Mouse (Mus musculus) C2C12 (cell line): ENCODE measurements around the gene Nrxn3. TPM values are rescaled to one million over a fixed set of nuclear protein-coding genes. Genes with fewer than 3 reads are reported as not detected.

Source experiments
- H3K27me3 ChIP-seq: one replicate; pipeline ENCODE4 v1.6.1; 2011; ENCODE audit not compliant: control insufficient read depth, insufficient read depth, insufficient read length
- H3K36me3 ChIP-seq: one replicate; pipeline ENCODE4 v1.6.1; 2011; ENCODE audit not compliant: control insufficient read depth, insufficient read depth
- H3K4me3 ChIP-seq: one replicate; pipeline ENCODE4 v1.5.1; 2011; ENCODE audit warnings: mild to moderate bottlenecking, control low read depth; ENCODE audit not compliant: poor library complexity, insufficient read depth, severe bottlenecking
- H3K79me2 ChIP-seq: one replicate; pipeline ENCODE4 v1.6.1; 2011; ENCODE audit not compliant: control insufficient read depth, insufficient read depth
- H3K79me3 ChIP-seq: one replicate; pipeline ENCODE4 v1.6.1; 2011; ENCODE audit warnings: low read depth, control low read depth
- H3ac ChIP-seq: one replicate; pipeline ENCODE3; 2011; ENCODE audit warnings: low read depth; ENCODE audit not compliant: control insufficient read depth, insufficient read length
- CEBPB ChIP-seq: IDR thresholded peaks from one replicate; pipeline ENCODE4 v1.6.1; 2011; ENCODE audit warnings: low read depth, mild to moderate bottlenecking, control low read depth, moderate library complexity
- CTCF ChIP-seq: IDR thresholded peaks from one replicate; pipeline ENCODE4 v1.5.1; 2011; ENCODE audit not compliant: control insufficient read depth, insufficient read depth, insufficient read length
- FOSL1 ChIP-seq: IDR thresholded peaks from one replicate; pipeline ENCODE4 v1.8.0; 2011; ENCODE audit warnings: mild to moderate bottlenecking, low read length; ENCODE audit not compliant: poor library complexity, insufficient read depth, severe bottlenecking
- MAX ChIP-seq: IDR thresholded peaks from one replicate; pipeline ENCODE4 v1.6.1; 2011; ENCODE audit warnings: mild to moderate bottlenecking, control low read depth
- MYOD1 ChIP-seq: IDR thresholded peaks from one replicate; pipeline ENCODE4 v1.6.1; 2011; ENCODE audit warnings: low read depth; ENCODE audit not compliant: control insufficient read depth, insufficient read length
- MYOG ChIP-seq: IDR thresholded peaks from one replicate; pipeline ENCODE4 v1.6.1; 2011; ENCODE audit not compliant: control insufficient read depth, insufficient read length; ENCODE audit errors: extremely low read depth
- USF1 ChIP-seq: IDR thresholded peaks from one replicate; pipeline ENCODE4 v1.6.1; 2011; ENCODE audit warnings: low read depth, mild to moderate bottlenecking, control low read depth, moderate library complexity
- polyA plus RNA-seq: library from polyadenylated mRNA; unstranded; fragments of >200 nt; fragmentation: generic; extraction: Trizol; gene quantifications from one replicate; pipeline ENCODE4 v1.2.1, GENCODE M21; 2012; ENCODE audit warnings: missing spikeins

The Nrxn3 gene
- polyA plus RNA-seq, 1 experiment, result 0.01 TPM

DNA sequence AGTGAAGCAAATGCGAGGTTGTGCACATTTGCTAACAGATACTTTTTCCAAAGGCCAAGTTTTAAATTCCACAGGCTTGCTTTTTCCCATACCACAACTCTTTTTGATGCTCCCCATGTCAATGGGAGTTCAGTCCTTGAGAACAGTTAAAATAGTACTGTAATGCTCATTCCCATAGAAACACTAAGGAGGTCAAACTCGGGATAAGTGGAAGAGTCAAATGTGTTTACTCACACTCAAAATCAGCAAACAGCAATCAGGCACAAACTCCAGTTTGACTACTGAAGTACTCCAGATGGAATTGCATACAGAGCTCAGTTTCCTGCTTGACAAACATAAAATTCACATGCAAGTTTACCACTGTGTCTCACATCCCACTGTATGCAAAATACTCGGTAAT is 1458.9 kb downstream of the Nrxn3 start:
- H3K27me3 ChIP-seq, result no peaks in the 10 kb centered on the region
- no peaks in the 10 kb centered on the region for H3K36me3 ChIP-seq
- no peak for TF ChIP-seq USF1
- no peak for TF ChIP-seq MAX
- TF ChIP-seq MYOD1, result no peak
- TF ChIP-seq FOSL1, result no peak
- no peak for TF ChIP-seq CTCF
- no peak for TF ChIP-seq CEBPB
- no peak for TF ChIP-seq MYOG
- no peaks in the 10 kb centered on the region for H3K79me2 ChIP-seq
- H3K4me3 ChIP-seq, result no peak overlapping the region
- H3K79me3 ChIP-seq, result no peaks in the 10 kb centered on the region
- H3ac ChIP-seq, result no peak overlapping the region

DNA sequence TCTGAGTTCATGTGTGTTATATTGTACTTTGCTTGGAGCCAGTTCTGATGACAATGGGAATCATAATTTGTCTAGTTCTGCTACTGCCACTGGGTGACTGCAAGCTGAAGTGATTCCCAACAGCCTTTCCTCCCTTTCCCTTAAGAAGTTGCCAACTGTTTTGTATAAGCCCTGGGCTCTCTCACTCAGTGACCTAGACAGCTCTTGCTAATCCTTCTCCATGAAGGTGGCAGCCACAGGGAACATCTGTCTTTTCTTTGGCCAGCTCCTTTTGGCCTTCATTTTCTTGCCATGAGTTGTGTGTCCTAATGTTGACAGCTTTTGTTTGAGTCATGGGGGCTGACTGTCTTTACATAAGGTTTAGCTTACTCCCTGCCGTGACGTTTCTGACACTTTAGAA is 1460.3 kb downstream of the Nrxn3 start:
- no peak overlapping the region for H3ac ChIP-seq
- TF ChIP-seq MYOG, result no peak
- TF ChIP-seq USF1, result no peak
- no peak for TF ChIP-seq CEBPB
- TF ChIP-seq CTCF, result no peak
- TF ChIP-seq MYOD1, result no peak
- no peak for TF ChIP-seq FOSL1
- TF ChIP-seq MAX, result no peak

DNA sequence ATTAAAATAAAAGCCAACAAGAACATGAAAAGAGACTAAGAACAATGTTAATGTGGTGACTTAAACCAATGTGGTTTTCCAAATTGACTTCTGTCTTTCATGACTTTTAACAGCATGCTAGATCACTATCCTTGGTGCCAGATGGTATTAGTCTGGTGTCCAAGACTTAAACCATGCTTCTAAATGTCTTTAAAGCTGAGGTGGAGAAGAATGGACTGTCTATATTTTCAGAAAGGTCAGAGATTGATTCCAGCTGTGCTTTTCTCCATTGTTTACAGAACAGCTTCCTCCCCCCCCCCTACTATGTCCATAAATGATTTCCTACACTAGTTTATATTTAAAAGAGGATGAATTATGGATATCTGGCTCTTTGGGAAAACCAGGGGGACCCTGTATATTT is 1473.5 kb downstream of the Nrxn3 start:
- no peaks in the 10 kb centered on the region for H3K79me2 ChIP-seq
- no peaks in the 10 kb centered on the region for H3K27me3 ChIP-seq
- TF ChIP-seq FOSL1, result no peak
- no peak for TF ChIP-seq USF1
- TF ChIP-seq MAX, result no peak
- no peak for TF ChIP-seq MYOG
- TF ChIP-seq CEBPB, result no peak
- TF ChIP-seq CTCF, result no peak
- TF ChIP-seq MYOD1, result no peak

More for the DNA sequence above, 1460.3 kb downstream of the Nrxn3 start:
- Histone ChIP-seq H3K36me3 (no peaks in the 10 kb centered on the region), H3K79me3 (no peaks in the 10 kb centered on the region), H3K4me3 (no peak overlapping the region), H3K27me3 (no peaks in the 10 kb centered on the region), H3K79me2 (no peaks in the 10 kb centered on the region)

DNA sequence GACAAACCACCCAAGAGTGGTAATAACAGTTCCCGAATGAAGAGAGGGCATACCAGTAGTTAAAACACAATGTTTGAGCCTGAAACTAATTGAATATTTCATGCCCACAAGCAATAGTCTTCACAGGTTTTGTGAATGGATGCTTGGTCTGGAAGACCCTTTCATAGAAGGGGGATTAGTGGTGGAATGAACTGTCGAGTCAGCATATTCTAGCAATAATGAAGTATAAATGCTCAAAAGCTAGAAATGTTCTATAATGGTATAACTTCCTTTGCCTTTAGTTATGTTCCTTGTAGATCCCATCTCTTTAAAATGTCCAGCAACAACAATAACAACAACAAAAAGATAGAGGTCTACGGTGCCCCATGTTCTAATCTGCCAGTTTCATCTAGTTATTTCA is 1475.3 kb downstream of the Nrxn3 start:
- no peak for TF ChIP-seq USF1
- TF ChIP-seq CEBPB, result no peak
- TF ChIP-seq CTCF, result no peak
- TF ChIP-seq MAX, result no peak
- TF ChIP-seq MYOD1, result no peak
- no peak for TF ChIP-seq FOSL1
- no peak for TF ChIP-seq MYOG
- no peaks in the 10 kb centered on the region for H3K79me2 ChIP-seq
- H3K36me3 ChIP-seq, result no peaks in the 10 kb centered on the region
- no peak overlapping the region for H3K4me3 ChIP-seq
- no peaks in the 10 kb centered on the region for H3K27me3 ChIP-seq
- no peaks in the 10 kb centered on the region for H3K79me3 ChIP-seq
- H3ac ChIP-seq, result no peak overlapping the region

More for the DNA sequence above, 1473.5 kb downstream of the Nrxn3 start:
- H3ac ChIP-seq, result no peak overlapping the region
- H3K79me3 ChIP-seq, result no peaks in the 10 kb centered on the region
- no peaks in the 10 kb centered on the region for H3K36me3 ChIP-seq
- H3K4me3 ChIP-seq, result no peak overlapping the region

DNA sequence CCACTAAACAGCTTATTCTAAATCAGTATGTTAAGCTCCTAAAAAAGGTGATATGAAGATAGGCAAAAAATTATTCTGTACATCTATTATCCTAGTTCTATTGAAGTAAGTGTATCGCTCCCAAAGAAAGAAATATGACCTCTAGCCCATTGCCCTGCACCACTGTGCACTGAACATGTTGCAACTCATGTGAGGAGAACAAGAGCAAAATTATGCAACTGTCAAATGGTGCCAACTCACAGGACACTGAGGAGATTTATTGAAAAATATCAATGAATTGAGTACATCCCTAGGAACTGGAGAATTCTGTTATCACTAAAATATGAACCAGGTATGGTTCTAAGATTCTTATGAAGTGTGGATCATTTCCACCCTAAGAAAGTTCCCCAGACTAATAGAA is 1479.8 kb downstream of the Nrxn3 start:
- H3ac ChIP-seq, result no peak overlapping the region

DNA sequence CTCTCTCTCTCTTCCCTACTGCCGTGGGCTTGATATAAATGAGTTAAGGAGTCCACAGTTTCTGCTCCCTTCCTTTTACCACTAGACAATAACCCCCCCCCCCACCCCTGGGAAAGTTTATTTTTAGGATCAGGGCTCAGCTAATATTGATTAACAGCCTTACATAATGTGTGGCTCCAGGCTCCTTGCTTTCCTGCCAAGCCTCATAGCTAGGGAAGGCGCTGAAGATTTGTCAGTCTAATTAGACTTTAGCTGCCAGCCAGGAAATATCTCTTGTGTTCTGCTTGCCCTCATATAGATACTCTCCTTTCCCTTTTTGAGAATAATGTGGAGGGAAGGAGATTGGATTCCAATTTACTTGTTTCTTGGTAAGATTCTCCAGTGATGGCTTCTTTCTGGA is 1488.7 kb downstream of the Nrxn3 start:
- no peak overlapping the region for H3K4me3 ChIP-seq
- no peak overlapping the region for H3ac ChIP-seq
- no peaks in the 10 kb centered on the region for H3K36me3 ChIP-seq
- no peaks in the 10 kb centered on the region for H3K79me2 ChIP-seq
- H3K79me3 ChIP-seq, result no peaks in the 10 kb centered on the region
- H3K27me3 ChIP-seq, result no peaks in the 10 kb centered on the region
- TF ChIP-seq MAX, result no peak
- TF ChIP-seq MYOD1, result no peak
- TF ChIP-seq CTCF, result no peak
- no peak for TF ChIP-seq FOSL1
- TF ChIP-seq USF1, result no peak
- TF ChIP-seq MYOG, result no peak
- no peak for TF ChIP-seq CEBPB

More for the DNA sequence above, 1479.8 kb downstream of the Nrxn3 start:
- no peaks in the 10 kb centered on the region for H3K79me3 ChIP-seq
- H3K36me3 ChIP-seq, result no peaks in the 10 kb centered on the region
- H3K4me3 ChIP-seq, result no peak overlapping the region
- no peaks in the 10 kb centered on the region for H3K27me3 ChIP-seq
- no peak for TF ChIP-seq CEBPB
- TF ChIP-seq MYOD1, result no peak
- TF ChIP-seq CTCF, result no peak
- no peak for TF ChIP-seq FOSL1
- TF ChIP-seq MAX, result no peak
- no peak for TF ChIP-seq USF1
- TF ChIP-seq MYOG, result no peak
- no peaks in the 10 kb centered on the region for H3K79me2 ChIP-seq
